Mouse (Mus musculus) inflammation-experienced regulatory T-cells, adult 6 months (primary cell): ENCODE results near the gene Stac3. TPM values are rescaled to one million over a fixed set of nuclear protein-coding genes. Genes with fewer than 3 reads are reported as not detected.

Experiments used
- polyA plus RNA-seq, 3 experiments: library from polyadenylated mRNA; unstranded; fragments of 100-300 nt; shearing (Covaris generic); gene quantifications; one replicate each; pipeline ENCODE4 v1.2.1; 2017

Stac3 gene
- polyA plus RNA-seq, 3 experiments from 2014 or later, result 0.35 TPM; not detected in 2

Other genes with a start within 250 kb of the Stac3 start
- under 1 TPM in 2 of 3 experiments, not detected in 1; 0.16 to 0.19 TPM for gene Kif5a, start 238.3 kb upstream of the Stac3 start, polyA plus RNA-seq
- gene Dctn2, start 235.3 kb upstream of the Stac3 start, polyA plus RNA-seq, result 10 to 100 TPM; 54.0 to 61.1 (median 56.9) TPM
- 10 to 100 TPM in 1 of 3 experiments, 1 to 10 TPM in 2; 4.0 to 11.8 (median 6.4) TPM for gene Mbd6, start 212.7 kb upstream of the Stac3 start, polyA plus RNA-seq
- 10 to 100 TPM; 20.7 to 28.9 (median 21.3) TPM for gene Mars, start 189.9 kb upstream of the Stac3 start, polyA plus RNA-seq
- 100 to 1,000 TPM in 2 of 3 experiments, 10 to 100 TPM in 1; 91.9 to 112 (median 108) TPM for gene Arhgap9, start 179.7 kb upstream of the Stac3 start, polyA plus RNA-seq
- under 1 TPM in 2 of 3 experiments, not detected in 1; 0.49 to 0.56 TPM for gene Gli1, start 159.7 kb upstream of the Stac3 start, polyA plus RNA-seq
- not detected for gene Inhbe, start 147.3 kb upstream of the Stac3 start, polyA plus RNA-seq
- not detected for gene Inhbc, start 131.3 kb upstream of the Stac3 start, polyA plus RNA-seq
- 10 to 100 TPM; 11.8 to 17.6 (median 12.0) TPM for gene R3hdm2, start 121.4 kb upstream of the Stac3 start, polyA plus RNA-seq
- gene Ndufa4l2, start 13.3 kb downstream of the Stac3 start, polyA plus RNA-seq, result not detected
- gene Shmt2, start 20.8 kb downstream of the Stac3 start, polyA plus RNA-seq, result 10 to 100 TPM; 38.2 to 43.2 (median 42.9) TPM
- not detected for gene Nxph4, start 32.9 kb downstream of the Stac3 start, polyA plus RNA-seq
- 1 to 10 TPM in 1 of 3 experiments, under 1 TPM in 1, not detected in 1; 0.04 to 1.4 TPM for gene Lrp1, start 119.5 kb downstream of the Stac3 start, polyA plus RNA-seq
- 100 to 1,000 TPM; 148 to 195 (median 176) TPM for gene Stat6, start 141.3 kb downstream of the Stac3 start, polyA plus RNA-seq
- 1 to 10 TPM; 3.7 to 5.9 (median 5.7) TPM for gene Nemp1, start 165.2 kb downstream of the Stac3 start, polyA plus RNA-seq
- gene Nab2, start 166.9 kb downstream of the Stac3 start, polyA plus RNA-seq, result 1 to 10 TPM; 7.5 to 9.5 (median 7.8) TPM
- gene Myo1a, start 203.5 kb downstream of the Stac3 start, polyA plus RNA-seq, result not detected
- not detected for gene Tac2, start 222.8 kb downstream of the Stac3 start, polyA plus RNA-seq
- under 1 TPM; 0.31 to 0.95 (median 0.64) TPM for gene Zbtb39, start 237.9 kb downstream of the Stac3 start, polyA plus RNA-seq